Mouse (Mus musculus): ENCODE measurements around the gene Xlr4a. TPM values are rescaled to one million over a fixed set of nuclear protein-coding genes. Genes with fewer than 3 reads are reported as not detected.
A peak's percentile ranks its signal among the peaks of the same experiment; 100 is the strongest.
"Not testable (repeated sequence)": the region's sequence is repeated elsewhere in the genome, so short reads cannot be mapped to it uniquely, and the experiment has no call there.

Xlr4a gene
- 1 to 10 TPM in 1 of 2 experiments, under 1 TPM in 1; 0.85 to 1.1 TPM for total RNA-seq (2021)
- long read RNA-seq, experiment 1, partial matches to known transcripts = 0 of 3 reads
- long read RNA-seq, experiment 1, other reads (novel, unspliced or antisense) = 3 of 3 reads
- long read RNA-seq, experiment 2 = 0 reads

GRCm38 (mm10) chrX:73082267-73083055, at the start of gene Xlr4a:
Xlr4a (minus strand) TSS chrX:73082478.
- not testable (repeated sequence) for DNase-seq

- not testable (repeated sequence) for DNase-seq
Measured at GRCm38 (mm10) chrX:73122859-73123829, 40.9 kb upstream of the Xlr4a start.

DNA sequence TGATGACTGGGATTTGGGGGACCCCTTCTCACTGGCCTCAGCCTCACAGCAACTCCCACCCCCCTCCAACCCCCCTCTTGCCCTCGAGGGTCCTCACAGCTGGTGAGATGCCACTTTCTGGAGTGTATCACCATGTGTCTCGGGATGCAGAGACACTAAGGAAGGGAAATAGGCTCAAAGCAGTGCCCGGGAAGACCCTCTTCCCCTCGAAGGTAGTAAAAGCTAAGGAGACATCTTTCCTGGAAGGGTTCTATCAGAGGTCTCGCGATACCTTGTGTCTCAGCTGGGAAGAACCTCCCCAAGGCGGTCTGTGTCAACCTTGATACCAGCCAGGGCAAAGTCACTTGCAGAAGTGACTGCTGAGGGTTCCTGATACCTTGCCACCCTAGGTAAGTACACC, 34.5 kb upstream of the Xlr4a start, which contains the start of gene Gm14685:
Gm14685 (plus strand) TSS at position 301 of the 400 bp plus-strand sequence.
- not testable (repeated sequence) for DNase-seq

DNA sequence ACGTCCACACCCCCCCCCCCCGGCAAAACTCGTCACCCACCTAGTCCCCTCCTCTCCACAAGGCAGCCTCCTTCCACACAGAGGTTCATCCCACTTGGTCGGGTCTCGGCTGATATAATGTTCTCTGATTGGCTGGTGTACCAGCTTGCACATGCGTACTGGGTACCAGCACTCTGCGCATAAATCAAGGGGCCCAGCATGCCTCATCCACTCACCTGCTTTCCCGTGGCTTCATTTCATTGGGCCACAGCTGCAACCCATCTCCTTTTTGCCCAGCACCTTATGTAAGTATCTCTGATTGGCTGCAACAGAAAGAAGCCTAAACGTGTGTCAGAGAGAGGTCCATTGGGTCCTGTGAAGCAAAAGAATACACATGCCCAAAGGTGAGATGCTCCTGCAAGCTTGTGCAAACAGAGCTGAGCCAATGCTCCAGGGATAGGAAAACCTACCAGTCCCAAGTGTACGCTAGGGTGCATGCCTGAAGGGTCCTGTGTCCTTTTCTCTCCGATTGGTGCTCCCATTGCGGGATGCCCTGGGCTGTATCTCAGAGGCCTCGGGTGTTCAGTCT, 14.7 kb upstream of the Xlr4a start, which contains the start of gene Xlr3a:
Xlr3a (minus strand) TSS at position 155 of the 568 bp plus-strand sequence.
- DNase-seq = peak; percentile 1

DNA sequence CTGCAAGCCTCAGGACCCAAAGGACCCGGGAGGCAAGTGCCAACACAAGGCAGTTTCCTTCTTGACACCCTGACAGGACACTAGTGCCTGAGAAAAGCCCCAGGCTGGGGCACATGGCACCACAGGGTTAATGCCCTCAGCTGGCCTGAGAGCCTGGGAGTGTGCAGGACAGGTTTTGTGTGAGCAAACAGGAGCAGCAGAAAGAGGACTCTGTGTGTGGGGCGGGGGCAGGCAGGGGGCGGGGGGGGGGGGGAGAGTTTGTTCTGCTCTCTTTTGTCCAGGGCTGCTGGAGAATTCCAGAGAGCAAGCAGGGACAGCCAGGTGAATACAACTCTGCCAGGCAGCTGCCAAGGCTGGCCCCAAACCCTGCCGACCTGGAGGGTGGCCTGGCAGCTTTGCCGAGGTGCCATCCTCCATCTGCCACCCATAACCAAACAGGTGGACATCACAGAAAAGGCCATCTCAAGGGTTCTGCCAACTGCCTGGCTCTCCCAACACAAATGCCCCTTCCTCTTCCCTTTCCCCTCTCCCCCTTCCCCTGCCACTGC, 15.4 kb downstream of the Xlr4a start:
- not testable (repeated sequence) for DNase-seq

DNA sequence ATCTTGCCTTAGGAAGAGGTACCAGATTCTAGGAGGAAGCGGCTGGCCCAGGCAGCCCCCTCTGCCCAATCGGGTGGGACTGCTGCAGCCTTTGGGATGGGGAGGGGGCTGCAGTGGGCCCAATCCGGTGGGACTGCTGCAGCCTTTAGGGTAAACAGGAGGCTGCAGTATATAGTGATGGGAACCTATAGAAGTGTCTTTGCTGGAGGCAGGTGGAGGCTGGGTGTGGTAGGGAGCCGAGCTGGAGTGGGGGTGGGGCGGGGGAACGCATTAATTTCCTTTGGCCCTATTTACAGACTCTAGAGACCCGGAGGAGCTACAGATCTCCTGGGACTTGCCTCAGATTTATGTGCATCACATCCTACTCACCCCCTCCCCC, 17.9 kb downstream of the Xlr4a start, which contains the start of gene Pnma3:
Pnma3 (plus strand) TSS at position 373 of the 379 bp plus-strand sequence.
- no peak for DNase-seq

- DNase-seq = no peak
Measured at GRCm38 (mm10) chrX:73063512-73064414, 18.5 kb downstream of the Xlr4a start.

GRCm38 (mm10) chrX:73062323-73062722, 20.0 kb downstream of the Xlr4a start:
- no peak for DNase-seq

GRCm38 (mm10) chrX:73061528-73061927, 20.8 kb downstream of the Xlr4a start:
- DNase-seq = no peak

DNA sequence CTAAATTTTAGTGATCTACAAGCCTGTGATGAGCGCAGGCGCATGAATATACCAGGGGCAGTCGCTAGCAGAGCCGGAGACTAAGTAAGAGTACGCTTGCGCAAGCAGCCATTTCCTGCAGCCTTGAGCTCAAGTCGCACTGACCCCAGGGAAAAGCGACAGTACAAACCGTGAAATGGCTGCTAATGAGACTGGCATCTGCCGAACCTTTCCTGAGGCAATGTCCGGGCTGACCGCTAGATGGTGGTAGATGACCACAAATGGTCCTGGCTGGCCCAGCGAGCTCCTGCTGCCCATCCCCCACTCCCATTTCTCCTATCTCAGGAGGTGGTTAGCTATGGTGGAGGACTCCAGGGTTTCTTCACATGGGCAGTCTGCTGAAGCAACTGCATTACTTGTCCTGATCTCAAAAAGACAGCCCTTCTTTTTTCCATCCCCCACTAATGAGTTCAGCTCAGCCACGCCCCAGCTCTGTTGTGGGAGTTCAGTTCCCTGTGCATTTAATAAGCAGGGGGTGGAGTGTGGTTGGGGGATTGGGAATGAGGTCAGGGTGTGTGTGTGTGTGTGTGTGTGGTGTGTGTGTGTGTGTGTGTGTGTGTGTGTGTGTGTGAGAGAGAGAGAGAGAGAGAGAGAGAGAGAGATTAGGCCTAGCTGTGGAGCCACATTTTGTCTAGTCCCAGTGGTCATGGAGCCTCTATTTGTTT, 28.3 kb downstream of the Xlr4a start:
- DNase-seq = peak; percentile 94

GRCm38 (mm10) chrX:73039666-73040065, 42.6 kb downstream of the Xlr4a start:
- no peak for DNase-seq

DNA sequence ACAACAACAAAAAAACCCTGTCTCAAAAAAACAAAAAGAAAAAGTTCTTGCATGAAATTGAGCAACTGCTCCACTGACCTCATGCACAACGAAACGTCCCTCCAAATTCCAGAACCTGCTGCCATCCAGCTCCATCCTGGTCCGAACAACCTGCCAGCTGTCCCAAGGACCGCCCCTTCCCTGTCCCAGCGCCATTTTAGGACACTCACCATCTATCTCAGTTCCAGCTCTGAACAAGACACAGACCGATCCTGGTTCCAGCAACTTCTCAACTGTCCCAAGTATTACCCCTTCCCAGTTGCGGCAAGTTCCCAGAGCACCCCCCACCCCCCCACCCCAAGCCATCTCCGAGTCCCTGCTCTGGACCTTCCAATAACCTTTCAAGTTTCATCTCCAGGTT, 43.4 kb downstream of the Xlr4a start:
- DNase-seq = no peak

GRCm38 (mm10) chrX:73037003-73037402, 45.3 kb downstream of the Xlr4a start, which contains the start of gene Pnma5:
Pnma5 (minus strand) TSS chrX:73037103.
- DNase-seq = no peak

Other genes with a start within 250 kb of the Xlr4a start
- gene Cetn2, start 164.1 kb downstream of the Xlr4a start, total RNA-seq (2021) = 10 to 100 TPM; 39.1 to 39.5 TPM
- gene Nsdhl, start 163.9 kb downstream of the Xlr4a start, total RNA-seq (2021) = 10 to 100 TPM; 20.5 to 23.2 TPM
- gene Zfp185, start 95.1 kb downstream of the Xlr4a start, total RNA-seq (2021) = 1 to 10 TPM; 4.1 to 4.4 TPM
- under 1 TPM; 0.12 to 0.18 TPM for gene Pnma5, start 45.4 kb downstream of the Xlr4a start, total RNA-seq (2021)
- gene Pnma3, start 17.7 kb downstream of the Xlr4a start, total RNA-seq (2021) = under 1 TPM; 0.27 to 0.76 TPM
- 1 to 10 TPM; 1.2 to 2.8 TPM for gene Xlr3a, start 14.6 kb upstream of the Xlr4a start, total RNA-seq (2021)
- gene Gm14685, start 34.6 kb upstream of the Xlr4a start, total RNA-seq (2021) = under 1 TPM; 0.51 to 0.76 TPM
- gene Xlr5b, start 66.3 kb upstream of the Xlr4a start, total RNA-seq (2021) = not detected
- not detected for gene DXBay18, start 67.0 kb upstream of the Xlr4a start, total RNA-seq (2021)
- gene Spin2d, start 94.5 kb upstream of the Xlr4a start, total RNA-seq (2021) = not detected
- 1 to 10 TPM; 4.6 to 7.8 TPM for gene Xlr3b, start 109.7 kb upstream of the Xlr4a start, total RNA-seq (2021)
- gene Xlr4b, start 131.9 kb upstream of the Xlr4a start, total RNA-seq (2021) = under 1 TPM in 1 of 2 experiments, not detected in 1; 0.60 TPM
- gene F8a, start 145.8 kb upstream of the Xlr4a start, total RNA-seq (2021) = 1 to 10 TPM; 7.3 to 7.8 TPM
- gene Xlr4c, start 160.7 kb upstream of the Xlr4a start, total RNA-seq (2021) = under 1 TPM; 0.66 to 0.76 TPM
- gene Xlr3c, start 182.9 kb upstream of the Xlr4a start, total RNA-seq (2021) = not detected
- gene Xlr5a, start 210.5 kb upstream of the Xlr4a start, total RNA-seq (2021) = under 1 TPM; 0.24 to 0.33 TPM
- under 1 TPM; 0.45 to 0.69 TPM for gene Xlr5c, start 210.5 kb upstream of the Xlr4a start, total RNA-seq (2021)

Data from adrenal gland, postnatal 10 days (tissue).